Mouse (Mus musculus) heart, embryonic 16.5 days (tissue): ENCODE measurements around the gene Trmt2a. TPM values are rescaled to one million over a fixed set of nuclear protein-coding genes. Genes with fewer than 3 reads are reported as not detected.
"Not testable (repeated sequence)": the region's sequence is repeated elsewhere in the genome, so short reads cannot be mapped to it uniquely, and the experiment has no call there.

Experiments used
- ATAC-seq: fragments of 200-750 bp; cut with Nextera tagmentation; replicated peaks from 2 replicates; pipeline ENCODE4 v1.8.0; 2017; ENCODE audit warnings: moderate number of reproducible peaks; ENCODE audit not compliant: insufficient read depth, low FRiP score; ENCODE audit errors: extremely low read depth
- H3K27ac ChIP-seq: fragments of 300-500 bp; sonication (generic); 2 replicates; pipeline ENCODE4 v1.5.1; 2014; ENCODE audit warnings: mild to moderate bottlenecking, low read length, control low read depth, moderate library complexity
- H3K27me3 ChIP-seq: fragments of 300-500 bp; sonication (generic); 2 replicates; pipeline ENCODE4 v1.6.1; 2014; ENCODE audit warnings: low read length, mixed read lengths; ENCODE audit not compliant: control insufficient read depth, insufficient read depth
- H3K36me3 ChIP-seq: fragments of 300-500 bp; sonication (generic); 2 replicates; pipeline ENCODE4 v1.6.1; 2014; ENCODE audit not compliant: control insufficient read depth, insufficient read depth
- H3K4me1 ChIP-seq: fragments of 300-500 bp; sonication (generic); 2 replicates; pipeline ENCODE4 v1.6.1; 2014; ENCODE audit warnings: low read length, mixed read lengths; ENCODE audit not compliant: control insufficient read depth, insufficient read depth
- H3K4me2 ChIP-seq: fragments of 300-500 bp; sonication (generic); 2 replicates; pipeline ENCODE4 v1.6.1; 2014; ENCODE audit warnings: low read depth, mild to moderate bottlenecking, control low read depth, low read length
- H3K4me3 ChIP-seq: fragments of 300-500 bp; sonication (generic); 2 replicates; pipeline ENCODE4 v1.5.1; 2014; ENCODE audit warnings: mild to moderate bottlenecking, control low read depth, low read length
- H3K9ac ChIP-seq: fragments of 300-500 bp; sonication (generic); 2 replicates; pipeline ENCODE4 v1.6.1; 2014; ENCODE audit warnings: low read length, control low read depth
- H3K9me3 ChIP-seq: fragments of 300-500 bp; sonication (generic); replicated peaks from 2 replicates; pipeline ENCODE4 v1.6.1; 2016; ENCODE audit warnings: low read length; ENCODE audit not compliant: control insufficient read depth
- WGBS: fragments of 180-500 bp; shearing (Covaris S2); extraction: QIAGEN DNeasy Blood & Tissue Kit; methylation state at CpG from one replicate; pipeline ENCODE4 v1.1.7; 2014; 5-methylcytosine and 5-hydroxymethylcytosine counted together
- microRNA counts: library from miRNA; unstranded; fragments of <30 nt; microRNA quantifications from one replicate; lab custom pipeline; 2016
- microRNA-seq: library from miRNA; unstranded; fragments of <30 nt; microRNA quantifications from one replicate; pipeline ENCODE4, GENCODE M21; 2017
- polyA plus RNA-seq: library from polyadenylated mRNA; unstranded; fragments of >200 nt; fragmentation: Nextera tagmentation; extraction: Ambion mirVana; gene quantifications from 2 replicates; pipeline ENCODE4 v1.2.1, GENCODE M21; 2015

Trmt2a gene
- polyA plus RNA-seq, 1 experiment from 2014 or later, result 65.9 TPM

DNA sequence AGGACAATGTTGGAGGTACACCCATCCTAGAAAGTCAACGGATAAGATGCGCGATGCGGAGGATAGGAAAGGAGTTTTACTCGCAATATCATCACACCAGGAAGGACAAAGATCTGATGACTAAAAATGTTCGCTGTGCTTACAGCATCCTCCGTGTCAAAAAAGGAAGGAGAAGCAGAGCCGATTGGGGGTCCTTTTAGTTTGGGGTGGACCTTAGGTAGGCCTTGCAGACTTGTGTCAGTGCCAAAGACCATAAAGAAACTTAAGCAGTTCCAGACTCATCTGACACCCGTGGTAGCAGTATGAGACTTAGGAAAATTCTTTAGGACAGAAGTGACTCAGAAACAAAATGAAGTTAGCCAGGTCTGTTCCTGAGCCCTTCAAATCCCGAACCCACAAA lies 41.1 kb downstream of the Trmt2a start:
- ATAC-seq, result not testable (repeated sequence)
- 8% methylated on average over 6 of the region's 10 CpGs for WGBS

More for the DNA sequence above, 41.1 kb downstream of the Trmt2a start:
- H3K36me3 ChIP-seq, H3K27me3 ChIP-seq, H3K9me3 ChIP-seq: not testable (repeated sequence)
- H3K4me3 ChIP-seq, result peak overlapping the region; percentile 94
- peak overlapping the region; percentile 61 for H3K9ac ChIP-seq
- peak overlapping the region; percentile 73 for H3K27ac ChIP-seq
- peaks cover 21% of the 10 kb centered on the region for H3K4me1 ChIP-seq
- H3K4me2 ChIP-seq, result peak overlapping the region; percentile 60

MicroRNAs encoded within 50 kb of the gene (microRNA counts, 519-probe panel; counts per million panel counts)
- microRNA mmu-miR-1306 (lab: Ali Mortazavi, UCI), result 2,253 counts per million, percentile 40 among the panel's probes with 10 or more counts

Small RNA genes within 50 kb of the gene (microRNA-seq; reads per million reads assigned to microRNA genes)
- gene Gm24572, result 0.59 reads per million
- 212 reads per million, percentile 62 among the genes with 10 or more reads in this experiment for gene Mir1306

Other genes starting within 250 kb of the Trmt2a start
- 67.4 and 67.8 TPM in 2 replicates for gene Dgcr6, start 195.8 kb upstream of the Trmt2a start, polyA plus RNA-seq
- 7.2 and 7.3 TPM in 2 replicates for gene Prodh, start 158.5 kb upstream of the Trmt2a start, polyA plus RNA-seq
- 0.16 and 0.85 TPM in 2 replicates for gene Rtn4r, start 121.0 kb upstream of the Trmt2a start, polyA plus RNA-seq
- 0.17 TPM in 1 of 2 replicates, not detected in the other for gene Ccdc188, start 30.8 kb upstream of the Trmt2a start, polyA plus RNA-seq
- gene Zdhhc8, start 13.5 kb upstream of the Trmt2a start, polyA plus RNA-seq, result 16.3 and 22.7 TPM in 2 replicates
- gene Ranbp1, start 53 bp downstream of the Trmt2a start, polyA plus RNA-seq, result 295 and 343 TPM in 2 replicates
- gene Gm49776, start 9.6 kb downstream of the Trmt2a start, polyA plus RNA-seq, result 3.2 TPM in 1 of 2 replicates, not detected in the other
- gene Dgcr8, start 40.6 kb downstream of the Trmt2a start, polyA plus RNA-seq, result 19.0 and 20.3 TPM in 2 replicates
- 72.9 and 74.6 TPM in 2 replicates for gene Tango2, start 99.4 kb downstream of the Trmt2a start, polyA plus RNA-seq
- gene Arvcf, start 99.5 kb downstream of the Trmt2a start, polyA plus RNA-seq, result 33.1 and 39.5 TPM in 2 replicates
- gene Txnrd2, start 177.7 kb downstream of the Trmt2a start, polyA plus RNA-seq, result 38.4 and 39.6 TPM in 2 replicates
- 128 and 142 TPM in 2 replicates for gene Comt, start 178.2 kb downstream of the Trmt2a start, polyA plus RNA-seq